Mouse (Mus musculus): ENCODE results near the gene Zfyve21.

DNA sequence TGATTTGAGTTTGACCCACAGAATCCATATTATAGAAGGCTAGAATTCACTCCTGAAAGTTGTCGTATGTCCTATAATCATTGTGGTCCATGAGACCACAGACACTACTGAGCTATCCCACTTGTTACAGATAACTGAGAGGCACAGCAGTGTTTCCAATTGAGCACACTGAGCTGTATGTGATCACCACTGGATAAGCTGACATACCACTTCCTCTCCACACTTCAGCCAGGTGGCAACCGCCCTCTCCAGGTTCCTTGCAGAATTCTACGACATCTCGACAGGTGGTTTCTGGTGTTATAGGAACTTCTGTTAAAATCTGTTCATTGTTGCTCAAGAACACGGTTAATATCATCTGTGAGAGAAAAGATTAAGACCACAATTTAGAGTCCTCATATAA, 58.1 kb downstream of the Zfyve21 start:
- TF ChIP-seq CTCF (IDR thresholded peaks at IDR 0.05; ENCODE audit: control insufficient read depth, insufficient read depth, insufficient replicate concordance, low read depth, low read length) (no peak), POLR2A (IDR thresholded peaks at IDR 0.05; ENCODE audit: control insufficient read depth, low read depth, low read length) (no peak)
